Mouse (Mus musculus) bone marrow, adult 2 months (tissue): ENCODE measurements around the gene Prkd1.

ENCODE experiments used
- CTCF ChIP-seq: fragments of 200-500 bp; IDR thresholded peaks from 2 replicates; pipeline ENCODE4 v1.5.1; 2011; ENCODE audit warnings: low read length, control low read depth; ENCODE audit not compliant: control insufficient read depth, insufficient read depth
- POLR2A ChIP-seq: fragments of 200-500 bp; IDR thresholded peaks from 2 replicates; pipeline ENCODE4 v1.6.1; 2011; ENCODE audit warnings: low read depth, mild to moderate bottlenecking, control low read depth, low read length, borderline replicate concordance; ENCODE audit not compliant: control insufficient read depth

GRCm38 (mm10) chr12:50511486-50512225, 137.2 kb downstream of the Prkd1 start:
- TF ChIP-seq CTCF, result no peak
- no peak for TF ChIP-seq POLR2A
